Mouse (Mus musculus) C2C12 (cell line): ENCODE measurements around the gene Ei24. TPM values are rescaled to one million over a fixed set of nuclear protein-coding genes. Genes with fewer than 3 reads are reported as not detected.

Experiments used
- H3K27me3 ChIP-seq: one replicate; pipeline ENCODE4 v1.6.1; 2011; ENCODE audit not compliant: control insufficient read depth, insufficient read depth, insufficient read length
- H3K36me3 ChIP-seq: one replicate; pipeline ENCODE4 v1.6.1; 2011; ENCODE audit not compliant: control insufficient read depth, insufficient read depth
- H3K4me3 ChIP-seq: one replicate; pipeline ENCODE4 v1.5.1; 2011; ENCODE audit warnings: mild to moderate bottlenecking, control low read depth; ENCODE audit not compliant: poor library complexity, insufficient read depth, severe bottlenecking
- H3K79me2 ChIP-seq: one replicate; pipeline ENCODE4 v1.6.1; 2011; ENCODE audit not compliant: control insufficient read depth, insufficient read depth
- H3K79me3 ChIP-seq: one replicate; pipeline ENCODE4 v1.6.1; 2011; ENCODE audit warnings: low read depth, control low read depth
- H3ac ChIP-seq: one replicate; pipeline ENCODE3; 2011; ENCODE audit warnings: low read depth; ENCODE audit not compliant: control insufficient read depth, insufficient read length
- CEBPB ChIP-seq: IDR thresholded peaks from one replicate; pipeline ENCODE4 v1.6.1; 2011; ENCODE audit warnings: low read depth, mild to moderate bottlenecking, control low read depth, moderate library complexity
- CTCF ChIP-seq: IDR thresholded peaks from one replicate; pipeline ENCODE4 v1.5.1; 2011; ENCODE audit not compliant: control insufficient read depth, insufficient read depth, insufficient read length
- FOSL1 ChIP-seq: IDR thresholded peaks from one replicate; pipeline ENCODE4 v1.8.0; 2011; ENCODE audit warnings: mild to moderate bottlenecking, low read length; ENCODE audit not compliant: poor library complexity, insufficient read depth, severe bottlenecking
- MAX ChIP-seq: IDR thresholded peaks from one replicate; pipeline ENCODE4 v1.6.1; 2011; ENCODE audit warnings: mild to moderate bottlenecking, control low read depth
- MYOD1 ChIP-seq: IDR thresholded peaks from one replicate; pipeline ENCODE4 v1.6.1; 2011; ENCODE audit warnings: low read depth; ENCODE audit not compliant: control insufficient read depth, insufficient read length
- MYOG ChIP-seq: IDR thresholded peaks from one replicate; pipeline ENCODE4 v1.6.1; 2011; ENCODE audit not compliant: control insufficient read depth, insufficient read length; ENCODE audit errors: extremely low read depth
- USF1 ChIP-seq: IDR thresholded peaks from one replicate; pipeline ENCODE4 v1.6.1; 2011; ENCODE audit warnings: low read depth, mild to moderate bottlenecking, control low read depth, moderate library complexity
- polyA plus RNA-seq: library from polyadenylated mRNA; unstranded; fragments of >200 nt; fragmentation: generic; extraction: Trizol; gene quantifications from one replicate; pipeline ENCODE4 v1.2.1, GENCODE M21; 2012; ENCODE audit warnings: missing spikeins

Ei24 gene
- polyA plus RNA-seq, 1 experiment: 50.7 TPM

DNA sequence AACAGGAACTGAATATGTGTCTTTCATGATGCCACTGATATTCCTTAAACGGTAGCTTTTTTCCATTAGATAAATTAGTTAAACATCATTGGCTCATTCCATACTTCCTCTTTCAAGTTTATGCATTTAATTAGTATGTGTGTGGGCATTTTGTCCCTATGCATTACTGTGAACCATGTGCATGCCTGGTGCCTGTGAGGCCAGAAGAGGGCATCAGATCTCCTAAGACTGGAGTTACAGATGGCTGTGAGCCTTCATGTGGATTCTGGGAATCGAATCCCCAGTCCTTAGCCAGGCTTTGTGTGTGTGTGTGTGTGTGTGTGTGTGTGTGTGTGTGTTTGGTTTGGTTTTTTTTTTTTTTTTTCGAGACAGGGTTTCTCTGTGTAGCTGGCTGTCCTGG lies 17.3 kb upstream of the Ei24 start:
- no peaks in the 10 kb centered on the region for H3K36me3 ChIP-seq
- no peak overlapping the region for H3K4me3 ChIP-seq
- no peak for TF ChIP-seq CEBPB
- TF ChIP-seq CTCF: peak; percentile 30
- H3K27me3 ChIP-seq: peaks cover 9% of the 10 kb centered on the region
- no peaks in the 10 kb centered on the region for H3K79me2 ChIP-seq
- no peak overlapping the region for H3ac ChIP-seq
- H3K79me3 ChIP-seq: no peaks in the 10 kb centered on the region

DNA sequence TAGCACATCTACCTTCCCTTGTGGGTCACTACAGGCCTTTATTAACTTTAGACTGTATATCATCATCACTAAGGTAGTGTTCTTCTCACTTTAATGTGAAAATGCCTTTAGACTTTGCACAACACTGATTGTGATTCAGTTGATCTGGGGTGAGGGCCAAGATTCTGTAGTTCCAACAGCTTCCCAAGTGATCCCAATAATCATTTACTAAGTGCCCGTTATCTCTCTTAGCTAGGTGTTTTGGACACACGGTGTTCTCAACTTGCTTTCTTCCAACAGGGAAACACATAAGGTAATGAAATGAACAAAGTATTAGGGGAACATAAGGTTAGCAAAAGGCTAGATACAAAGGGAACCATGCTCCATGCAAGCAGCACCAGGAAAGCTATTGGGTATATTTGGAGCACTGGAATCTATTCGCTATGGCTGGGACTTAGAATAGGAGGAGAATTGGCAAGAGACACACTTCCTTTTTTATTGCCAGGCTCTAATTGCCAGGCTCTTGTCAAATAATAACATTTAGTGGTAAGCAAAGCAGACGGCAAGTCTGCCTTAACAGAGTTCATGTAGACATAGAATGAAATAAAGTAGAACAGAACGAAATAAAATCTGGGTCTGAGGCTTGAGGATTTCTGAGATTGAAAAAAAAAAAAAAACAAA lies 11.1 kb upstream of the Ei24 start:
- no peaks in the 10 kb centered on the region for H3K79me2 ChIP-seq
- no peak overlapping the region for H3K4me3 ChIP-seq
- TF ChIP-seq USF1 (no peak), MYOD1 (no peak), CEBPB (no peak), FOSL1 (no peak), CTCF (no peak), MAX (no peak), MYOG (no peak)
- no peaks in the 10 kb centered on the region for H3K36me3 ChIP-seq
- H3ac ChIP-seq: no peak overlapping the region
- no peaks in the 10 kb centered on the region for H3K27me3 ChIP-seq
- H3K79me3 ChIP-seq: no peaks in the 10 kb centered on the region

DNA sequence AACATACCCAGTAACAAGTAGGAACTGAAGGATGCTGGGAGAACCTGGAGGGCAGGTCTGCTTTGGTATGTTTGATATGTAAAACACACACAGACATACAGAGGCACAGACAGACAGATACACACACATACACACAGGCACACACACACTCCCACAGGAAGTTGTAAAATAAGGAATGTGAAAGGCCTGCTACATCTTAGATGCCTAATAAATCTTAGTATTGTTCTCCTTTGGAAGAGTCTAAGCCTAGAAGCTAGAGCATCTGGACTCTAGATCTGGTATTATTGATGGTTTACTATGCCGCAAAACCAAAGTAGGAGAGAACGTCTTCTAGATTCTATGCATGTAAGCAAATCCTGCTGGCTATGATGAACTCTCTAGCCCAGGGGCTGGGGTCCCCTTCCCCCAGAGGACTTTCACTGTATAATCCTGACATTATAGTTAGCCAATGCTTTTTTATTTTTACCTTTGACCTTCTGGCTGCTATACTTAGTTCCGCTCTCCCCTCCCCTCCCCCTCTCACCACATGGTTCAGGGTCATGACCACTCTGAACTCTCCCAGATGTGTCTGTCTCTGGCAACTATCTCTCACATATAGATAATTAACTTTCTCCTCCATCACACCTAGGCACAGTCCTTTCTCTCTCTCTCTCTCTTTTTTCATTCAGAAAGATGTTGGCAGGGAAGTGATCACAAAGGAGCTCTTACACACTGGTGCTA lies 8.2 kb upstream of the Ei24 start:
- Histone ChIP-seq H3K79me3 (no peaks in the 10 kb centered on the region), H3K4me3 (no peak overlapping the region), H3K79me2 (no peaks in the 10 kb centered on the region), H3K36me3 (no peaks in the 10 kb centered on the region), H3K27me3 (no peaks in the 10 kb centered on the region), H3ac (no peak overlapping the region)
- TF ChIP-seq MAX: no peak
- no peak for TF ChIP-seq MYOD1
- no peak for TF ChIP-seq CEBPB
- TF ChIP-seq USF1: no peak
- TF ChIP-seq FOSL1: no peak

DNA sequence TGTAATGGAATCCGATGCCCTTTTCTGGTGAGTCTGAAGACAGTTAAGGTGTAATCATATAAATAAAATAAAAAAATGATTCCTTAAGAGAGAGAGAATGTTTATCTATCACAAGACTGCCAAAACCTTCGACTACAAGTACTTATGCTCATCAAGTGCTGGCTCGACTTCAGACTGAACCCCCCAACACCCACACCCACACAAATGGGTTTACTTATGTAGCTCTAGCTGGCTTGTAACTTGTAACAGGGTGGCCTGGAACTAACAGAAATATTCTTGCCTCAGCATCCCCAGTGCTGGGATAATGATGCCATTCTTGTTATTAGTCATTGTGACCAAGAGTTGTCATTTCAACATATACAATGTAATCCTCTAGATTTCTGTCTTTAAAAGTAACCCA lies 6.7 kb upstream of the Ei24 start:
- Histone ChIP-seq H3K27me3 (no peaks in the 10 kb centered on the region), H3K79me3 (no peaks in the 10 kb centered on the region), H3ac (no peak overlapping the region), H3K36me3 (no peaks in the 10 kb centered on the region), H3K79me2 (no peaks in the 10 kb centered on the region), H3K4me3 (no peak overlapping the region)
- TF ChIP-seq MAX (no peak), CEBPB (no peak), FOSL1 (no peak), CTCF (no peak), MYOG (no peak), MYOD1 (no peak), USF1 (no peak)

DNA sequence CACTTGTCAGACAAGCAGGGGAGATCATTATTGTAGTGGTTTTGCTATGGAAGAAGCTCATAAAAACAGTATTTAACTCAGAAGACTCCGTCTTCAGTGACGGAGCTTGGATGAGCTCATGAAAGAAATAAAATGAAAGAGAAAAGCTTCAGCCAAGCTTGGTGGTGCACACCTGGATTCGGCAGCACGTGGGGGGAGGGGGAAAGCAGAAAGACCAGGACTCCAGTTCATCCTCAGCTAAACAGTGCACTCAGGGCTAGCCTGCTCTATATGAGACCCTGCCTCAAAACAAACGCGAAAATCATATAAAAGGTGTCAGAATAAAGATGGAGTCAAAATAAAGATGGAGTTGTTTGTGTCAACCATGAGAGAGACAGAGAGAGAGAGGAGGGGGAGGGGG lies 6.2 kb upstream of the Ei24 start:
- Histone ChIP-seq H3ac (no peak overlapping the region), H3K79me2 (no peaks in the 10 kb centered on the region), H3K4me3 (no peak overlapping the region), H3K36me3 (no peaks in the 10 kb centered on the region), H3K27me3 (no peaks in the 10 kb centered on the region), H3K79me3 (no peaks in the 10 kb centered on the region)
- TF ChIP-seq CTCF (no peak), MYOG (no peak), CEBPB (no peak), USF1 (no peak), FOSL1 (no peak)

DNA sequence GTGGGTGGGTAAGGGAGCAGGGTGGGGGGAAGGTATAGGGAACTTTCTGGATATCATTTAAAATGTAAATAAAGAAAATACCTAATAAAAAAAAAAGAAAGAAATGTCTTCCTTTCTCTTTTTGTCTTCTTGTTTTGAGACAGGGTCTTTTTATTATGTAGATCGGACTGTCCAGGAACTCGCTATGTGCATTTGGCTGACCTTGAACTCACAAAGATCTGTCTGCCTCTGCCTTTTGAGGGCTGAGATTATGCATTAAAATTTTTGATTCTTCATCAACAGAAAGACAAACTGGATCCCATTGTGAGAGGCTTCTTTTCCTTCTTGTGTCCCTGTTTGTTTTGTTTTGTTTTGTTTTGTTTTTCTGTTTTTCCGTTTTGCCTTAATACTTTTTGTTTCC lies 5.8 kb upstream of the Ei24 start:
- Histone ChIP-seq H3K79me3 (no peaks in the 10 kb centered on the region), H3K4me3 (no peak overlapping the region), H3ac (no peak overlapping the region), H3K36me3 (no peaks in the 10 kb centered on the region), H3K27me3 (no peaks in the 10 kb centered on the region), H3K79me2 (no peaks in the 10 kb centered on the region)
- TF ChIP-seq MAX (no peak), MYOG (no peak), CEBPB (no peak), FOSL1 (no peak), USF1 (no peak), MYOD1 (no peak), CTCF (no peak)
